Mouse (Mus musculus) cerebellum, adult 2 months (tissue): ENCODE measurements around the gene Fbxl13.

Experiments used
- CTCF ChIP-seq: fragments of 200-500 bp; IDR thresholded peaks from 2 replicates; pipeline ENCODE4 v1.5.1; 2011; ENCODE audit warnings: low read depth, mild to moderate bottlenecking, control low read depth, low read length, moderate library complexity, borderline replicate concordance; ENCODE audit not compliant: insufficient read depth
- POLR2A ChIP-seq: fragments of 200-500 bp; IDR thresholded peaks from 2 replicates; pipeline ENCODE4 v1.6.1; 2011; ENCODE audit warnings: low read length, control low read depth, borderline replicate concordance; ENCODE audit not compliant: insufficient read depth

DNA sequence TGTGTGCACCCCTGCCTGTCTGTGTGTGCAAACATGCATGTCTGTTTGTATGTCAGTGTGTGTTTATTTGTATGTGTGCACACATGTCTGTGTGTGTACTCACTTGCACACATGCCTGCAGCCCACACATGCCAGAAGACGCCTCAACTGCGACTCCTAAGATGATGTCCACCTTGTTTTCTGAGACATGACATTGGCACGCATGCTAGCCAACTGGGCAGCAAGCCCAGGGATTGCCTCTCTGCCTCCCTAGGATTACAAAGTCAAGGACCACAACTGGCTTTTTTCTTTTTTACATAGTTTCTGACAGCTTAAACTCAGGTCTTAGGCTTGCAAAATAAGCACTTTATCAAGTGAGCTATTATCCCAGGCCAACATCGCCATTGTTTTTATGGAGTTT, 99.6 kb downstream of the Fbxl13 start:
- no peak for TF ChIP-seq CTCF
- TF ChIP-seq POLR2A: no peak
